Mouse (Mus musculus): ENCODE results near the gene Gm5678. TPM values are rescaled to one million over a fixed set of nuclear protein-coding genes. Genes with fewer than 3 reads are reported as not detected.

The Gm5678 gene
- polyA plus RNA-seq, 1 experiment, result not detected

DNA sequence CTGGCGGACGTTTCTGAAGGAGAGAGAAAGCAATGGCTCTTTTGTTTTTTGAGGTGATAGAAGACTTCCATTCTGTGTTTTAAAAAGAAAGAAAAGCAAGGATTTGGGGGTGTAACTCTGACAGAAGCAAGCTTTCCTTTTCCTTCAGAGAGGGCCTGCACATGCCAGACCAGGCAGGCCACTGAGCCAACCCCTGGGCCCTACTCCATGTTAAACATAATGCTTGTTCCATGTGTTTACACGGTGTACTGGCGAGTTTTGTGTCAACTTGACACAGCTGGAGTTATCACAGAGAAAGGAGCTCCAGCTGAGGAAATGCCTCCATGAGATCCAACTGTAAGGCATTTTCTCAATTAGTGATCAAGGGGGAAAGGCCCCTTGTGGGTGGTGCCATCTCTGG, 39.6 kb upstream of the Gm5678 start:
- Histone ChIP-seq H3K27me3 (ENCODE audit: control insufficient read depth, insufficient read depth, low read length) (no peaks in the 10 kb centered on the region), H3K27ac (ENCODE audit: insufficient read depth, low read depth, low read length) (no peak overlapping the region), H3K36me3 (ENCODE audit: control insufficient read depth, insufficient read depth, low read length) (peaks cover 4% of the 10 kb centered on the region; the same call in 1 of the 2 replicates), H3K4me3 (ENCODE audit: low read depth, low read length) (no peak overlapping the region), H3K4me1 (ENCODE audit: control insufficient read depth, insufficient read depth, insufficient read length, low read length) (no peaks in the 10 kb centered on the region)
- TF ChIP-seq POLR2A (IDR thresholded peaks at IDR 0.05; ENCODE audit: low read depth, low read length) (no peak), CTCF (IDR thresholded peaks at IDR 0.05; ENCODE audit: extremely low read depth, insufficient read length, insufficient replicate concordance, low read depth, low read length) (no peak)
- 63% methylated on average over 4 of the region's 4 CpGs for WGBS

DNA sequence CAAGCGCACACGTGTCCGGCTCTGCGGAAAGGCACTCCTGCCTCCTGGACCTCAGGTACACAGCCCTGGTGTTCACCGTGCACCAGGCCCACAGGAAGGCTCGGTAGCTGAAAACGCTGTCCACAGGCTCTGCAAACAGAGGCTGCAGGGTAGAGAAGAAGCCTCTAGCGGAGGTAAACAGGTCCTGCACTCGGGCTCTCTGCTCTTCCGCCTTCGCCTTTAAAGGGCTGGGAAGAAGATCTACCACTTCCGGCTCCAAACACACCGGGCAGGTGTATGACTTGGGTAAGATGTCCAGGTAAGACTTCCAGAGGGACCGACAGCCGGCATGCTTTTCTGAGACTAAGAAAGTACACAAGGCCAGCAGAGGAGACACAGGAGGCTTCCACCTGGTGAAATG, 37.0 kb upstream of the Gm5678 start:
- Histone ChIP-seq H3K36me3 (ENCODE audit: control insufficient read depth, insufficient read depth, low read length) (peaks cover 3% of the 10 kb centered on the region; the same call in 1 of the 2 replicates), H3K27ac (ENCODE audit: insufficient read depth, low read depth, low read length) (no peak overlapping the region), H3K4me3 (ENCODE audit: low read depth, low read length) (no peak overlapping the region), H3K27me3 (ENCODE audit: control insufficient read depth, insufficient read depth, low read length) (no peaks in the 10 kb centered on the region), H3K4me1 (ENCODE audit: control insufficient read depth, insufficient read depth, insufficient read length, low read length) (no peaks in the 10 kb centered on the region)
- no peak for TF ChIP-seq CTCF (IDR thresholded peaks at IDR 0.05; ENCODE audit: extremely low read depth, insufficient read length, insufficient replicate concordance, low read depth, low read length)
- no peak for TF ChIP-seq POLR2A (IDR thresholded peaks at IDR 0.05; ENCODE audit: low read depth, low read length)
- WGBS, result 91% methylated on average over 15 of the region's 15 CpGs

DNA sequence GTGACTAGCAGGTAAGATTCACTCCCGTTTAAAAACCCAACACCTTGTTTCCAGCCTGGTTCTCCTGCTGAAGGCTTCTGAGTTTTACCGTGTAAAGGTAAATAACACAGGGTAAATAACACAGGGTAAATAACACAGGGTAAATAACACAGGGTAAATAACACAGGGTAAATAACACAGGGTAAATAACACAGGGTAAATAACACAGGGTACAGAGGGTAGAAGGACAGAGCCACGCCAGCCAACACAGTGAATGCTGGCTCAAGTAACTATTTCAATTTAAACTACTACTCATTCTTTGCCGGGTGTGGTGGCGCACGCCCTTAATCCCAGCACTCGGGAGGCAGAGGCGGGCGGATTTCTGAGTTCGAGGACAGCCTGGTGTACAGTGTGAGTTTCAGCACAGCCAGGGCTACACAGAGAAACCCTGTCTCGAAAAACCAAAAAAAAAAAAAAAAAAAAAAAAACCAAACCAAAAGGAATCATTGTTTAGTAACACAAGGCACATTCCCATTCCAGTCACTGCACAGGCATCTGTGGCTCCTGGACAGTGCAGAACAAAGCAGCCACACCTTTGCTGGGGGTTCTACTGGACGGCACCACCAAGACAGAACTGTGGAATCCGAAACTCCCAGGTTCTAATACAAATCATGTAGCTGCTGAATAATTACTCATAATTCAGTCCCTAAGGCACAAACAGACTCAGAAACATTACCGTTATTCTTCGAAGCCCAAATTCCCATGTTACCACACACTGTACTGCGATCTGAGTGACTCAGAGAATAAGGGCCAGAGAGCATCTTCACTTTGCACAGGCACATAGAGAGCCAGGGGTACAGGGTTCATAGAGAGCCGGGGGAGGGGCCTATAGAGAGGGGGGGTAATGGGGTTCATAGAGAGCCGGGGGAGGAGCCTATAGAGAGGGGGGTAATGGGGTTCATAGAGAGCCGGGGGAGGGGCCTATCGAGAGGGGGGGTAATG, 36.2 kb upstream of the Gm5678 start:
- no peak overlapping the region for H3K27ac ChIP-seq (ENCODE audit: insufficient read depth, low read depth, low read length)
- no peak for TF ChIP-seq POLR2A (IDR thresholded peaks at IDR 0.05; ENCODE audit: low read depth, low read length)
- no peak for TF ChIP-seq CTCF (IDR thresholded peaks at IDR 0.05; ENCODE audit: extremely low read depth, insufficient read length, insufficient replicate concordance, low read depth, low read length)
- 85% methylated on average over 20 of the region's 20 CpGs for WGBS
- H3K4me1 ChIP-seq (ENCODE audit: control insufficient read depth, insufficient read depth, insufficient read length, low read length), result no peaks in the 10 kb centered on the region
- no peaks in the 10 kb centered on the region for H3K27me3 ChIP-seq (ENCODE audit: control insufficient read depth, insufficient read depth, low read length)
- peaks cover 3% of the 10 kb centered on the region; the same call in 1 of the 2 replicates for H3K36me3 ChIP-seq (ENCODE audit: control insufficient read depth, insufficient read depth, low read length)
- no peak overlapping the region for H3K4me3 ChIP-seq (ENCODE audit: low read depth, low read length)

GRCm38 (mm10) chr16:93592711-93593110, 35.2 kb upstream of the Gm5678 start:
- Histone ChIP-seq H3K27me3 (ENCODE audit: control insufficient read depth, insufficient read depth, low read length) (no peaks in the 10 kb centered on the region), H3K27ac (ENCODE audit: insufficient read depth, low read depth, low read length) (no peak overlapping the region), H3K4me3 (ENCODE audit: low read depth, low read length) (no peak overlapping the region), H3K4me1 (ENCODE audit: control insufficient read depth, insufficient read depth, insufficient read length, low read length) (no peaks in the 10 kb centered on the region), H3K36me3 (ENCODE audit: control insufficient read depth, insufficient read depth, low read length) (peaks cover 3% of the 10 kb centered on the region; the same call in 1 of the 2 replicates)
- WGBS, result 90% methylated on average over 3 of the region's 3 CpGs
- TF ChIP-seq CTCF (IDR thresholded peaks at IDR 0.05; ENCODE audit: extremely low read depth, insufficient read length, insufficient replicate concordance, low read depth, low read length) (no peak), POLR2A (IDR thresholded peaks at IDR 0.05; ENCODE audit: low read depth, low read length) (no peak)

- TF ChIP-seq CTCF (IDR thresholded peaks at IDR 0.05; ENCODE audit: extremely low read depth, insufficient read length, insufficient replicate concordance, low read depth, low read length) (no peak), POLR2A (IDR thresholded peaks at IDR 0.05; ENCODE audit: low read depth, low read length) (no peak)
Measured at GRCm38 (mm10) chr16:93593406-93593805, 34.5 kb upstream of the Gm5678 start.

GRCm38 (mm10) chr16:93594448-93594847, 33.4 kb upstream of the Gm5678 start:
- Histone ChIP-seq H3K36me3 (ENCODE audit: control insufficient read depth, insufficient read depth, low read length) (peaks cover 4% of the 10 kb centered on the region; the same call in 1 of the 2 replicates), H3K27me3 (ENCODE audit: control insufficient read depth, insufficient read depth, low read length) (no peaks in the 10 kb centered on the region), H3K4me1 (ENCODE audit: control insufficient read depth, insufficient read depth, insufficient read length, low read length) (no peaks in the 10 kb centered on the region), H3K4me3 (ENCODE audit: low read depth, low read length) (no peak overlapping the region), H3K27ac (ENCODE audit: insufficient read depth, low read depth, low read length) (no peak overlapping the region)
- 92% methylated on average over 10 of the region's 10 CpGs for WGBS
- TF ChIP-seq CTCF (IDR thresholded peaks at IDR 0.05; ENCODE audit: extremely low read depth, insufficient read length, insufficient replicate concordance, low read depth, low read length), result no peak

More at GRCm38 (mm10) chr16:93593406-93593805, 34.5 kb upstream of the Gm5678 start:
- Histone ChIP-seq H3K4me1 (ENCODE audit: control insufficient read depth, insufficient read depth, insufficient read length, low read length) (no peaks in the 10 kb centered on the region), H3K4me3 (ENCODE audit: low read depth, low read length) (no peak overlapping the region), H3K27me3 (ENCODE audit: control insufficient read depth, insufficient read depth, low read length) (no peaks in the 10 kb centered on the region), H3K27ac (ENCODE audit: insufficient read depth, low read depth, low read length) (no peak overlapping the region), H3K36me3 (ENCODE audit: control insufficient read depth, insufficient read depth, low read length) (peaks cover 4% of the 10 kb centered on the region; the same call in 1 of the 2 replicates)
- 89% methylated on average over 8 of the region's 8 CpGs for WGBS

- Histone ChIP-seq H3K27ac (ENCODE audit: insufficient read depth, low read depth, low read length) (no peak overlapping the region), H3K4me1 (ENCODE audit: control insufficient read depth, insufficient read depth, insufficient read length, low read length) (no peaks in the 10 kb centered on the region), H3K27me3 (ENCODE audit: control insufficient read depth, insufficient read depth, low read length) (no peaks in the 10 kb centered on the region), H3K4me3 (ENCODE audit: low read depth, low read length) (no peak overlapping the region), H3K36me3 (ENCODE audit: control insufficient read depth, insufficient read depth, low read length) (0 out of 2 replicates have a peak, but pooled peaks cover 1% of the 10 kb centered on the region)
- no peak for TF ChIP-seq CTCF (IDR thresholded peaks at IDR 0.05; ENCODE audit: extremely low read depth, insufficient read length, insufficient replicate concordance, low read depth, low read length)
- TF ChIP-seq POLR2A (IDR thresholded peaks at IDR 0.05; ENCODE audit: low read depth, low read length), result no peak
- WGBS, result 81% methylated on average over 5 of the region's 5 CpGs
Measured at GRCm38 (mm10) chr16:93595766-93596165, 32.1 kb upstream of the Gm5678 start.

All from small intestine, adult 2 months (tissue).